Mouse (Mus musculus) Patski (cell line): ENCODE measurements around the gene Usp3. TPM values are rescaled to one million over a fixed set of nuclear protein-coding genes. Genes with fewer than 3 reads are reported as not detected.

Source experiments
- ATAC-seq: fragments of 100-300 bp; one replicate; pipeline ENCODE4 v1.8.0; 2021
- CTCF ChIA-PET: fragments of 350-600 bp; sonication (Branson Sonifier 250); formaldehyde crosslinking; loops from one replicate; lab custom pipeline; 2022; ENCODE audit warnings: inconsistent platforms; lab: Charles Lee
- POLR2A ChIA-PET: fragments of 350-600 bp; sonication (Branson Sonifier 250); formaldehyde crosslinking; loops from one replicate; lab custom pipeline; 2022; ENCODE audit warnings: antibody characterized with exemption, inconsistent platforms; lab: Charles Lee
- DNase-seq: peaks from one replicate; pipeline ENCODE4 v3.0.0-alpha.2; 2011; ENCODE audit warnings: low read depth, low spot score
- H3K27me3 ChIP-seq: fragments of 371-371 bp; one replicate; pipeline ENCODE4 v1.5.1; 2021
- CTCF ChIP-seq: fragments of 100-300 bp; IDR thresholded peaks from one replicate; pipeline ENCODE4 v1.5.1; 2021
- in situ Hi-C: fragments of 300-500 bp; cut with MboI; formaldehyde crosslinking; loops from 3 replicates; pipeline ENCODE4 v1.11.1; 2018; ENCODE audit warnings: low pct_unique_long_range_greater_than_20kb, mixed read lengths
- polyA plus RNA-seq: library from polyadenylated mRNA; unstranded; gene quantifications from one replicate; pipeline ENCODE4 v1.2.3, GENCODE M21; 2021

Usp3 gene
- polyA plus RNA-seq, 1 experiment from 2014 or later, result 57.5 TPM

DNA sequence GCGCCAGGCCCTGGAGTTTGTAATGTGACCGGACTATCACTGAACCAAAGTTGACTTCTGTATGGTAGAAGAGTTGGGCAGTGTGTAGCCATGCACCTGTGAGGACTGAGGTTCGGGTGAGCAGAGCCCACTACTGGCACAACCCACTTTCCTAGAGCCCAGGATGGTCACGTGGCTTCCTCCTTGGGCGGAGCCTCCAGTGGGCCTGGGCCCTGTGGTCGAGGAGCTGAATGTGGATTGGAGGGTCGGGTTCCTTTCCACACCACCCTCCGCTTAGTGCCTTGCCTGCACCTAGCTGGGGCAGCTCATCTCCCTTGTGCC is 80.6 kb downstream of the Usp3 start:
- ChIA-PET POLR2A (interaction anchor here (0.6 to 1.0 kb wide), 3 partner anchors 47 to 308 kb away, joined by 3 read pairs; no protein-coding TSS in a partner anchor), CTCF (no interaction called here)
- no peaks in the 10 kb centered on the region for H3K27me3 ChIP-seq
- ATAC-seq (no peak), DNase-seq (no peak)
- no peak for TF ChIP-seq CTCF
- in situ Hi-C loops, result no loop called here

DNA sequence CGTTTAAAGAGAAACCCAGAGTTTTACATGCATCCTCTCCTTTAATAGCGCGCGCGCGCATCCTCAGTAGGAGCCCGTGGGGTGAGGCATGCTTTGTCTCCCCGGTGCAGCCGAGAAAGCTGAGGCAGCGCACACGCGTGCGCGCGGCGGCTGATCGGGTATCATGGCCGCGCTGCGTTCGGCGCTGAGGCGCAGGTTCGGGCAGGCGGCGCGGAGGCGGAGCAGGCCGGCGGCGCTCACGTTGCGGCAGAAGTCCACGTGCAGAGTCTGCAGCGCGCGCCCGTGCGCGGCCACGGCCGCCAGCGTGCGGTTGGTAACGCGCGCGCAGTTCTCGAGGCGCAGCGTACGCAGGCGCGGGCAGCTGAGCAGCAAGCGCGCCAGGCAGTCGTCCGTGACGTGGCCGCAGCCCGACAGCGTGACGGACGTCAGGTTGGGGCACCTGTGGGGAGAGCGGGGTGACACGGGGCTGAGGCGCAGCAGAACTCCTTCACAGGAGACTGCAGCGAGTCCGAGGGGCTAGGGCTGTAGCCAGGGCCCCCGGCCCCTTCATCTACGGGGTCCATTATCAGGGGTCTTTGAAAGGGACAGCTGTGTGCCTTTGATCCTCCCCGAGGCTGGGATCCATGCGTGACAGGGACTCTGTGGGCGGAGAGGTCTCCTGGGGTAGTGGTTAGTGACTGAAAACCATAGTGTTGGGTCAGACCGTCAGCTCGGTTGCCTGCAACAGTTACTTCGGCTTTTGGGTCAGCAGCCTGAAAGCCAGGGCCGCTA is 81.2 kb downstream of the Usp3 start:
- DNase-seq (no peak), ATAC-seq (peak; percentile 31)
- TF ChIP-seq CTCF, result no peak
- no peaks in the 10 kb centered on the region for H3K27me3 ChIP-seq
- POLR2A ChIA-PET, result interaction anchor here (0.6 to 0.7 kb wide), 2 partner anchors 99 to 308 kb away, joined by 3 read pairs; no protein-coding TSS in a partner anchor
- in situ Hi-C loops, result no loop called here
- CTCF ChIA-PET, result no interaction called here

DNA sequence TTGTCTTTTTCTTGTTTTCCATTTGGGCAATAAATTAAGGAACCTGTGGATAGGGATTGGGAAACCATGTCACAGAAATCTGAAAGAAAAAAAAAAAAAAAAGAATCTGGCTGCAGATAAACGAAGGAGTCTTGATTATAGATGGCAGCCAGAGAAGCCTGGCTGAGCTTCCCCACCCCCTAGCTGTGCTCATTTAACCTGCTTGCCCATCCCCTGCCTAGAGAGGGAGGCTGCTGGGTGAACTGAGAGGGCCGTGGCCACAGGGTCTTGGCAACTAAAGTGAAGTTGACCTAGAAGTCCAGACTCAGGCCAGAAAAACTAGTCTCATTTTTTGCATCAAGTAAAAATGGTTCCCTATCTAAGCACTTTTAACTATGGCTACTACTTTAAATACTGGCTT is 82.0 kb downstream of the Usp3 start:
- POLR2A ChIA-PET, result interaction anchor here (0.7 kb wide), 1 partner anchor 36 kb away, joined by 6 read pairs; no protein-coding TSS in a partner anchor
- ATAC-seq (no peak), DNase-seq (no peak)
- H3K27me3 ChIP-seq, result no peaks in the 10 kb centered on the region
- no peak for TF ChIP-seq CTCF
- in situ Hi-C loops, result no loop called here
- CTCF ChIA-PET, result no interaction called here

DNA sequence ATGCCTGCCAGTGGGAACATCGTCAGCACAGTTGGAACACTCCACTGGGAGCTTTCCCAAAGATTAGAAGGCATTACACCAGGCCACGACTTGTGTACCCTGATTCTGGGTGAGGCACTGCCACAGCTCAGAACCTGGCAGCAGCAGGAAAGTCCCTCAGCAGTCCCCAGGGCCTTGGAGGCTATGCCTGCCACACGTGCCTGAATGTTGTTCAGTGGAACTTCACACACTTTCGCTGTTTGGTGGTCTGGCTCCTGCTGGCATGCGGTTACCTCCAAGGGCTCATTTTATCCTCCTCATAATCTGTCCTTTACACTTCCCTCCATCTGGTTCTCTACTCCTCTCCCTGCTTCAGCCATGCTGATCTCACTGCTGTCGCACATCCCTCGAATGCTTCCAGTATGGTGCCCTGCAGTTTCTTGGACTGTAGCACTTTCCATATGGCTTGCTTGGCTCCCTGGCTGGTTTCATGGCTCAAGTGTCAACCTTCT is 82.5 kb downstream of the Usp3 start:
- DNase-seq, result no peak
- in situ Hi-C loops, result no loop called here
- ChIA-PET CTCF (interaction anchor here (1.9 kb wide), 1 partner anchor 10 kb away, joined by 6 read pairs; no protein-coding TSS in a partner anchor), POLR2A (no interaction called here)
- no peaks in the 10 kb centered on the region for H3K27me3 ChIP-seq
- no peak for TF ChIP-seq CTCF
- no peak for ATAC-seq

DNA sequence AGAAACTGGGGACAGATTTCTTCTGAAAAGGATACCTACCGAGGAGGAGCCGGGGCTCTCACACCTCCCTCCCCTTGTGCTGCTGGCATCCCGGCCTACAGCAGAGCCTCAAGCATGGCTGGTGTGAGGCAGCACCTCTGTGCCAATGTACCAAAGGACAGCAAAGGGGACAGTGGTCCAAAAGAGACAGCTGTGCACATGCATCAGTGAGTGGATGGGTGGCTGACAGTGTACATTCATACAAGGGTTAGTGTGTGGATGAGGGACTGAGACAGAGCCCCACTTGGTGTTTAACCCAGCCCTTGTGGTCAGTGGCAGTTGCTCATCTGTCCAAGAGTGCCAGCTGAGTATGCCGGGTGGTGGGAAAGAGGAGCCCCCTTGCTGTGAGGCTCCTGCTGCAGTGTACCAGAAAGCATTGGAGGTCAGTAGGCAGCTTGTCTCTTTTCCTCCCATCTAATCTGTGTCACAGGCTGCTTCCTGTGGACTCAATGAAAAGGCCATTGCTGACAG is 84.0 kb downstream of the Usp3 start:
- ATAC-seq, result no peak
- H3K27me3 ChIP-seq, result no peaks in the 10 kb centered on the region
- in situ Hi-C loops, result no loop called here
- DNase-seq, result no peak
- no peak for TF ChIP-seq CTCF
- POLR2A ChIA-PET, result no interaction called here
- CTCF ChIA-PET, result interaction anchor here (1.9 kb wide), 1 partner anchor 8 kb away, joined by 6 read pairs; no protein-coding TSS in a partner anchor

DNA sequence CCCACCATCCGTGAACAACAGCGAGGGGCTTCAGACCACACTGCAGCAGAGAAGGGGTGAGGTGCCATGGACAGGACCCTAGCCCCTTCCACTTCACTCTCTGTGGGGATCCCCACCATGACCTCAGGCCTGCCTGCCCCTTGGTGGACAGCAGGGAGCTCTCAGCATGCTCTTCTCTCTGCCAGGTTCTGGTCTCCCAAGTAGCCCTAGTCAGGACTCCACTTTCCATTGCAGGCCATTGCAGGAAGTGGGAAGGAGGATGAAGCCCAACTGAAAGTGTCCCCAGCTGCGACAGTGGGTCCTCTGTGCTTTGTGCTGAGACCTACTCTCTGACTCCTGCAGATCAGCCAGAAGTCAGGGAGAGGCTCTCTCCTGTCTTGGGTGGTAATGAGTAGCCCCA is 85.3 kb downstream of the Usp3 start:
- ATAC-seq (no peak), DNase-seq (no peak)
- CTCF ChIA-PET, result no interaction called here
- TF ChIP-seq CTCF, result no peak
- in situ Hi-C loops, result no loop called here
- H3K27me3 ChIP-seq, result no peaks in the 10 kb centered on the region
- POLR2A ChIA-PET, result no interaction called here

DNA sequence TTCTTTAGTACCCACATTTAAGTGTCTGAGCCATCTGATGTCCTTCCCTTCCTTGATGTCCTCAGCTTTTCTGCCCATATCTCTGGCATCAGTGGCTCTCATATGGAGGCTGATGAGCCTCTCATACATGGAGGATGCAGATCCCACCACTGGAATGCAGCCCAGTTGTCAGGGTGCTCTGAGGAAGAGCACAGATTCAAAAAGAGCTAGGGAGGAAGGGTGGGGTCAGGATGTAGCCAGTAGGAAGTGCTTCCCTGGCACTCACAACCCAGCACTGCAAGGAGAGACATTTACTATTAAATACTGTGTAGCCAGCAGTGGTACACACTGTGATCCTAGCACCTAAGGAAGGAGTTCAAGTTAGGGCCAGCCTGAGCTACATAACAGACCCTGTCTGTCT is 86.5 kb downstream of the Usp3 start:
- H3K27me3 ChIP-seq, result no peaks in the 10 kb centered on the region
- DNase-seq (no peak), ATAC-seq (no peak)
- POLR2A ChIA-PET, result no interaction called here
- CTCF ChIA-PET, result interaction anchor here (0.7 kb wide), 1 partner anchor 9 kb away, joined by 3 read pairs; no protein-coding TSS in a partner anchor
- no peak for TF ChIP-seq CTCF
- in situ Hi-C loops, result no loop called here

DNA sequence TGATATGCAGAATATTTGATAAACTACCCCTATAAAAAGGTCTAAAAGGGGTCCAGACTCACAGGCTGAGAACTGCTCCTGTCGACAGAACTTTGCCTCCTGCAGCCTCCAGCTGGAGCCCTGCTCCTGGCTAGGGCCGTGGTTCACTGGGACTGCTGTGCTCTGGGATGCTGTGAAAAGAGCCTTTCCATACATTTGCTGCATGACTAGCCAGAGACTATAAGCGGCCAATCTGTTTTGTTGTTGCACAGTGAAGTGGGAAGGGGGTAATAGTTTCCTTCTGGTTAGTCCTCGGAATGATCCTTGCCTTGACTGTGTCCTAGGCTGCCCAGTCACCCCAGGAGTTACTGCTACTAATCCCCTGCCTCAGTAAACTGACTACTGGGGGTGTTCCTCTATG is 86.9 kb downstream of the Usp3 start:
- DNase-seq (no peak), ATAC-seq (no peak)
- no peaks in the 10 kb centered on the region for H3K27me3 ChIP-seq
- ChIA-PET CTCF (no interaction called here), POLR2A (no interaction called here)
- in situ Hi-C loops, result no loop called here
- no peak for TF ChIP-seq CTCF

DNA sequence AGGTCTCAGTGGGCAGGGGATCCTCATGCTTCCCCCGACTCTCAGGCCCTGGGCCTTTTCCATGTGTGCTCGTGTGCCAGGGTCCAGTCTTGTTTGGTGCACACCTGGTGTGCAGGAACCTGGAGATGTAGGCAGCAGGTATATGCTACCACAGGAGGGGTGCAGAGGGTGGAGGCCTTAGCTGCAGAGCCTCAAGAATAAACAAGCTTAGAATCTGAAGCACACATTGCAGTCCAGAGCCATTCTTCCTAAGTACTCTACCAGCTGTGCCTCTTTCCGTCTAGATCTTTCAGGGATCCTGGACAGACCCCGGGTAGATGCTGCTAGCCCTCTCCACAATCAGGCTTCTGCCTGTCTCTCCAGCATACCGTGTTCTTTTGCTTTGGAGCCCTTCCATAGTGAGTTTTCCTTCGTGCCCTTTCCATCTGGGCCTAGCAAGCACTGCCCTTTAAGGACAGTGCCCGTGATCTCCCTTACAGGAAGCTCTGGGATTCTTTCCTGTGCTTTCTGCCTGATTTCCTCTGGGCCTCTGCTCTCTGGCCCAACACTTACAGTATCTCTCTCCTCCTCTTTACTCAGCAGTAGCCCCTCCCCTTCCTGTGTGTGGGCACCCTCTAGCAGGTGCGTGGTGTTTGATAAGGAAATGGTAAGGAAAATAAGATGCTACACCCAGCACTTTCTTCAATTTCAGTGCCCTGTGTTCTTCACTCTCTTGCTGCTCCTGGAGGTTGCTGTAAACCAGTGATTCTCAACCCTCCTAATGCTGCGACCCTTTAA is 87.6 kb downstream of the Usp3 start:
- ChIA-PET CTCF (no interaction called here), POLR2A (no interaction called here)
- in situ Hi-C loops, result no loop called here
- DNase-seq (no peak), ATAC-seq (no peak)
- H3K27me3 ChIP-seq, result no peaks in the 10 kb centered on the region
- TF ChIP-seq CTCF, result no peak

DNA sequence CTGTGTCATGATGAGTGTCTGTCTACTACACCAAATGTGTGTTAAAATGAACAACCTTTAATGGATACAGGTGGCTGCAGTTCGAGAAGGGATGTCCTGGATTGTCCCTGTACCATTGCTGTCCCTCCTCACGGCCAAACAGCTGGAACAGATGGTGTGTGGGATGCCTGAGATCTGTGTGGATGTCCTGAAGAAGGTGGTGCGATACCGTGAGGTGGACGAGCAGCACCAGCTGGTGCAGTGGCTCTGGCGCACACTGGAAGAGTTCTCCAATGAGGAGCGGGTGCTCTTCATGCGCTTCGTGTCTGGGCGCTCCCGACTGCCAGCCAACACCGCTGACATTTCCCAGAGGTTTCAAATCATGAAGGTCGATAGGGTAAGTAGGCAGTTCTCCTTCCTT is 88.4 kb downstream of the Usp3 start:
- CTCF ChIA-PET, result no interaction called here

More for the DNA sequence above, 88.4 kb downstream of the Usp3 start:
- ATAC-seq (no peak), DNase-seq (no peak)
- in situ Hi-C loops, result no loop called here
- TF ChIP-seq CTCF, result no peak
- no peaks in the 10 kb centered on the region for H3K27me3 ChIP-seq
- POLR2A ChIA-PET, result no interaction called here
